Mouse (Mus musculus) E14TG2a.4 (cell line): ENCODE measurements at regions not wholly inside any gene's neighbourhood (a gene's known extent, or its start where the extent isn't known, plus 50 kb on each side); places are given as distances from the start of the nearest gene placed in this dataset.

Experiments used
- CTCF ChIP-seq: conservative IDR thresholded peaks from 2 replicates; pipeline ENCODE4 v1.5.1; 2014; ENCODE audit warnings: low read length
- NANOG ChIP-seq: IDR thresholded peaks from 2 replicates; pipeline ENCODE4 v1.6.1; 2014; ENCODE audit warnings: borderline replicate concordance, low read length, mixed read lengths
- POU5F1 ChIP-seq: IDR thresholded peaks from 2 replicates; pipeline ENCODE4 v1.6.1; 2014; ENCODE audit warnings: low read length, borderline replicate concordance

- TF ChIP-seq CTCF (no peak), POU5F1 (no peak), NANOG (no peak)
These were observed 73.8 kb upstream of the Gpr139 start for GRCm38 (mm10) chr7:119258222-119258621.
